Mouse (Mus musculus) small intestine, adult 2 months (tissue): ENCODE data around the gene Phc3.

Experiments
- CTCF ChIP-seq: fragments of 200-500 bp; IDR thresholded peaks from 2 replicates; pipeline ENCODE4 v1.5.1; 2012; ENCODE audit warnings: low read depth, mild to moderate bottlenecking, control low read depth, inconsistent platforms, low read length, moderate library complexity, mixed read lengths; ENCODE audit not compliant: insufficient replicate concordance, insufficient read length; ENCODE audit errors: extremely low read depth
- POLR2A ChIP-seq: fragments of 200-500 bp; IDR thresholded peaks from 2 replicates; pipeline ENCODE4 v1.6.1; 2012; ENCODE audit warnings: low read depth, mild to moderate bottlenecking, control low read depth, inconsistent platforms, low read length, moderate library complexity

GRCm38 (mm10) chr3:30969104-30969581 lies at the start of gene Phc3:
- TF ChIP-seq CTCF (no peak), POLR2A (peak; percentile 65)
